Mouse (Mus musculus) forebrain, embryonic 14.5 days (tissue): ENCODE measurements at regions not wholly inside any gene's neighbourhood (a gene's known extent, or its start where the extent isn't known, plus 50 kb on each side); places are given as distances from the start of the nearest gene placed in this dataset.

Source experiments
- ATAC-seq: fragments of 200-750 bp; cut with Nextera tagmentation; 2 replicates; pipeline ENCODE4 v1.8.0; 2017; ENCODE audit warnings: mild to moderate bottlenecking, moderate library complexity
- DNase-seq: peaks from one replicate; pipeline ENCODE4 v3.0.0-alpha.2; 2015; ENCODE audit warnings: low spot score
- H3K27ac ChIP-seq: fragments of 300-500 bp; sonication (generic); 2 replicates; pipeline ENCODE4 v1.5.1; 2014; ENCODE audit warnings: low read depth, mild to moderate bottlenecking, control low read depth, low read length, moderate library complexity
- H3K27me3 ChIP-seq: fragments of 300-500 bp; sonication (generic); replicated peaks from 2 replicates; pipeline ENCODE4 v1.6.1; 2014; ENCODE audit warnings: low read length, control low read depth, mixed read lengths; ENCODE audit not compliant: control insufficient read depth, insufficient read depth
- H3K36me3 ChIP-seq: fragments of 300-500 bp; sonication (generic); 2 replicates; pipeline ENCODE4 v1.6.1; 2014; ENCODE audit warnings: low read length, control low read depth; ENCODE audit not compliant: control insufficient read depth, insufficient read depth
- H3K4me1 ChIP-seq: fragments of 300-500 bp; sonication (generic); 2 replicates; pipeline ENCODE4 v1.6.1; 2014; ENCODE audit warnings: antibody characterized with exemption, low read length, control low read depth; ENCODE audit not compliant: control insufficient read depth, insufficient read depth
- H3K4me2 ChIP-seq: fragments of 300-500 bp; sonication (generic); 2 replicates; pipeline ENCODE4 v1.6.1; 2014; ENCODE audit warnings: mild to moderate bottlenecking, control low read depth, low read length
- H3K4me3 ChIP-seq: fragments of 300-500 bp; sonication (generic); 2 replicates; pipeline ENCODE4 v1.5.1; 2014; ENCODE audit warnings: low read depth, low read length, control low read depth
- H3K9ac ChIP-seq: fragments of 300-500 bp; sonication (generic); 2 replicates; pipeline ENCODE4 v1.6.1; 2014; ENCODE audit warnings: mild to moderate bottlenecking, low read length, control low read depth, moderate library complexity
- H3K9me3 ChIP-seq: fragments of 300-500 bp; sonication (generic); replicated peaks from 2 replicates; pipeline ENCODE4 v1.6.1; 2016; ENCODE audit warnings: low read length, control low read depth, mixed read lengths; ENCODE audit not compliant: control insufficient read depth
- WGBS: fragments of 180-500 bp; shearing (Covaris S2); extraction: QIAGEN DNeasy Blood & Tissue Kit; methylation state at CpG from one replicate; pipeline ENCODE4 v1.1.7; 2014; 5-methylcytosine and 5-hydroxymethylcytosine counted together

- 68% methylated on average over 3 of the region's 3 CpGs for WGBS
- Histone ChIP-seq H3K27me3 (no peaks in the 10 kb centered on the region), H3K36me3 (no peaks in the 10 kb centered on the region), H3K9ac (no peak overlapping the region), H3K27ac (no peak overlapping the region), H3K4me1 (no peaks in the 10 kb centered on the region), H3K4me3 (no peak overlapping the region), H3K9me3 (no peaks in the 10 kb centered on the region), H3K4me2 (no peak overlapping the region)
- peak; percentile 24 for DNase-seq
- ATAC-seq, result no peak
Measured at GRCm38 (mm10) chr7:76053843-76054242, 175.8 kb upstream of the Agbl1 start.

GRCm38 (mm10) chr7:76099149-76099548 lies 130.5 kb upstream of the Agbl1 start:
- WGBS, result 90% methylated on average over 1 of the region's 1 CpGs
- no peaks in the 10 kb centered on the region for H3K4me1 ChIP-seq
- H3K27me3 ChIP-seq, result no peaks in the 10 kb centered on the region
- no peak overlapping the region for H3K9ac ChIP-seq
- H3K9me3 ChIP-seq, result no peaks in the 10 kb centered on the region
- no peak overlapping the region for H3K4me3 ChIP-seq
- no peak overlapping the region for H3K4me2 ChIP-seq
- no peaks in the 10 kb centered on the region for H3K36me3 ChIP-seq
- no peak overlapping the region for H3K27ac ChIP-seq
- no peak for DNase-seq
- ATAC-seq, result no peak

GRCm38 (mm10) chr7:76121242-76121844 lies 108.3 kb upstream of the Agbl1 start:
- DNase-seq (peak; percentile 41), ATAC-seq (0 out of 2 replicates have a peak, but pooled peaks have one; percentile 48)
- no peak overlapping the region for H3K4me3 ChIP-seq
- no peak overlapping the region for H3K9ac ChIP-seq
- 41% methylated on average over 8 of the region's 8 CpGs for WGBS
- H3K27ac ChIP-seq, result no peak overlapping the region
- no peaks in the 10 kb centered on the region for H3K9me3 ChIP-seq
- no peaks in the 10 kb centered on the region for H3K27me3 ChIP-seq
- H3K36me3 ChIP-seq, result no peaks in the 10 kb centered on the region
- no peak overlapping the region for H3K4me2 ChIP-seq
- no peaks in the 10 kb centered on the region for H3K4me1 ChIP-seq

- Histone ChIP-seq H3K9me3 (no peaks in the 10 kb centered on the region), H3K27me3 (no peaks in the 10 kb centered on the region), H3K4me1 (no peaks in the 10 kb centered on the region), H3K4me2 (no peak overlapping the region), H3K27ac (no peak overlapping the region), H3K9ac (no peak overlapping the region), H3K4me3 (no peak overlapping the region), H3K36me3 (no peaks in the 10 kb centered on the region)
- WGBS, result 78% methylated on average over 2 of the region's 2 CpGs
- no peak for DNase-seq
- no peak for ATAC-seq
Measured at GRCm38 (mm10) chr7:76127641-76128111, 102.0 kb upstream of the Agbl1 start.

GRCm38 (mm10) chr7:76142455-76142854 lies 87.2 kb upstream of the Agbl1 start:
- Histone ChIP-seq H3K27ac (no peak overlapping the region), H3K4me3 (no peak overlapping the region), H3K4me2 (no peak overlapping the region), H3K9ac (no peak overlapping the region), H3K27me3 (no peaks in the 10 kb centered on the region), H3K36me3 (no peaks in the 10 kb centered on the region), H3K4me1 (no peaks in the 10 kb centered on the region), H3K9me3 (no peaks in the 10 kb centered on the region)
- 73% methylated on average over 4 of the region's 4 CpGs for WGBS
- peak; percentile 62 for DNase-seq
- no peak for ATAC-seq

GRCm38 (mm10) chr7:76146385-76146784 lies 83.3 kb upstream of the Agbl1 start:
- no peaks in the 10 kb centered on the region for H3K36me3 ChIP-seq
- H3K27ac ChIP-seq, result no peak overlapping the region
- no peak overlapping the region for H3K9ac ChIP-seq
- DNase-seq (no peak), ATAC-seq (no peak)
- H3K27me3 ChIP-seq, result no peaks in the 10 kb centered on the region
- no peaks in the 10 kb centered on the region for H3K4me1 ChIP-seq
- H3K4me3 ChIP-seq, result no peak overlapping the region
- no peak overlapping the region for H3K4me2 ChIP-seq
- no peaks in the 10 kb centered on the region for H3K9me3 ChIP-seq

GRCm38 (mm10) chr7:76156869-76157268 lies 72.8 kb upstream of the Agbl1 start:
- Histone ChIP-seq H3K4me2 (no peak overlapping the region), H3K36me3 (no peaks in the 10 kb centered on the region), H3K9ac (no peak overlapping the region), H3K27ac (no peak overlapping the region), H3K9me3 (no peaks in the 10 kb centered on the region), H3K4me1 (no peaks in the 10 kb centered on the region), H3K4me3 (no peak overlapping the region), H3K27me3 (no peaks in the 10 kb centered on the region)
- no peak for DNase-seq
- WGBS, result 40% methylated on average over 8 of the region's 8 CpGs
- no peak for ATAC-seq

GRCm38 (mm10) chr7:76164191-76164590 lies 65.5 kb upstream of the Agbl1 start:
- no peak for DNase-seq

GRCm38 (mm10) chr7:76164735-76165630 lies 64.7 kb upstream of the Agbl1 start:
- 81% methylated on average over 5 of the region's 5 CpGs for WGBS
- Histone ChIP-seq H3K27me3 (no peaks in the 10 kb centered on the region), H3K9ac (no peak overlapping the region), H3K36me3 (no peaks in the 10 kb centered on the region), H3K4me2 (no peak overlapping the region), H3K4me3 (no peak overlapping the region), H3K4me1 (no peaks in the 10 kb centered on the region), H3K9me3 (no peaks in the 10 kb centered on the region), H3K27ac (no peak overlapping the region)
- no peak for DNase-seq
- no peak for ATAC-seq

More at GRCm38 (mm10) chr7:76164191-76164590, 65.5 kb upstream of the Agbl1 start:
- Histone ChIP-seq H3K36me3 (no peaks in the 10 kb centered on the region), H3K4me2 (no peak overlapping the region), H3K27ac (no peak overlapping the region), H3K4me3 (no peak overlapping the region), H3K9ac (no peak overlapping the region), H3K4me1 (no peaks in the 10 kb centered on the region), H3K27me3 (no peaks in the 10 kb centered on the region), H3K9me3 (no peaks in the 10 kb centered on the region)
- no peak for ATAC-seq
- WGBS, result 97% methylated on average over 1 of the region's 1 CpGs
